Mouse (Mus musculus) cerebellum, adult 9-10 months (tissue): Measurements from ENCODE around the gene Mpl.
A peak's percentile ranks its signal among the peaks of the same experiment; 100 is the strongest.

ENCODE experiments used
- DNase-seq: peaks from one replicate; pipeline ENCODE4 v3.0.0; 2022

Mpl gene

GRCm38 (mm10) chr4:118427415-118427767 is 29.9 kb downstream of the Mpl start:
- DNase-seq, result no peak

DNA sequence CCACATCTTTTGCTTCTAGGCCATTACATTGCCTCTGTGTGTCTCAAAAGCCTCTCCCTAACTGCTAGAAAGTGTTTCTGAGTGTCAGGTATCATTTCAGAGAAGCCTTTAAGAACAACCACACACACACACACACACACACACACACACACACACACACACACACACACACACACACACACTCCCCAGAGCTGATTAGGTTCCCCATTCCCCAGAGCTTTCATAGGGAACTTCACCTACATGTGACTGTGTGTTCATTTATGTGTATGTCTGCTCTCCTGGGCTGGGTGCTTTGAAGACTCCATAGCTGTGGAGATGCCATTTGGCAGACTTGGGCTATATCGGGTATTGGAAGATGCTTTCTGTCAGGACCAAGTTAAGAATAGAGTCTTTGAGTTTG is 31.9 kb downstream of the Mpl start:
- DNase-seq, result no peak

GRCm38 (mm10) chr4:118424541-118425160 is 32.7 kb downstream of the Mpl start:
- DNase-seq, result no peak

DNA sequence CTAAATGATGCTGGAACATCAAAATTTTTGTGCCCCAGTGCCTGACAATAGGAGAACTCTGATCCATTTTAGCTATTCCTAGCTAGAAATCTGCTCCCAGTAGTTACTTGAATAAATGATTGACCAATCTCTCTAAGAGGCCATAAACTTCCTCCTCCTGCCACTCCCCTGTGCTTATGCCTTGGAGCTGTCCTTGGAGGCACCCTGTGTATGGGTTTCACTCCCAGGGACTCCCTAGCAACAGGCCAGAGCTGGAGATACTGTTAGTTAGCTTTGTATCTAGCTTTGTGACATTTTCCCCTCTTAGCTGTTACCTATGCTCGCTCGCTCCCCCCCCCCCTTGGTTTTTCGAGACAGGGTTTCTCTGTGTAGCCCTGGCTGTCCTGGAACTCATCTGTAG is 35.9 kb downstream of the Mpl start:
- DNase-seq, result no peak

DNA sequence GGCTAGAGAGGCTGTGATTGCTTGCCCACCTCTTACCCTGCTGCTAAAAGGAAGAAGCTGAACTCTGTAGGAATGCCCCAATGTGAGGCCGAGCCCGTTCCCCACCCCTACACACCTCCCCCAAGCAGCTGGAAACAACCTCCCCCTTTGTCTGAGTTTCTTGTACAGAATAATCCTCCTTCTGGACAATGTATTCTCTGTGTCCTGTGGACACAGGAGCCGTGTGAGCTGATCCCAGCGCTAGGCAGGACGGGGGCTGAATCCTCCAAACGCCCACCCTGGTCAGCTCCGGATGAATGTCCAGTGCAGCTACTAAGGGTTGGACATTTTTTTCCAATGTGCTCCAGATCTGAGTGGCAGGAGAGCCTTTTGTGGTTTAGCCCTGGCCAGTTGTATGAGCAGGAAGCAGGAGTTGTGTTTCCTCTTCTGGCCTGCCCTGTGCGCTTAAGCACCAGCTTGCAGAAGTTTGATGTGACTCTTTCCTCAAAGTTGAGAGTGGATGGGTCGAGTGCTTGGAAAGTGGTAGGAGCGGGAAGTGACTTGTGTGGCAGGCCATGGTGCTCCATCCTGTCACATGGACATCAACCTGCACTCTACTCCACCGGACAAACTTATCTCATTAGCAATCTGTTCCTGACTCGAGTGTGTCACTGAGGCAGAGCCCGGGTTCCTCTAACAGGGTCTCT is 40.1 kb downstream of the Mpl start:
- DNase-seq, result no peak

- no peak for DNase-seq
Observed at GRCm38 (mm10) chr4:118416329-118416728, 41.0 kb downstream of the Mpl start.

- DNase-seq, result no peak
Observed at GRCm38 (mm10) chr4:118415779-118416178, 41.5 kb downstream of the Mpl start.

- peak; percentile 42 for DNase-seq
Observed at GRCm38 (mm10) chr4:118413553-118413952, 43.8 kb downstream of the Mpl start.

DNA sequence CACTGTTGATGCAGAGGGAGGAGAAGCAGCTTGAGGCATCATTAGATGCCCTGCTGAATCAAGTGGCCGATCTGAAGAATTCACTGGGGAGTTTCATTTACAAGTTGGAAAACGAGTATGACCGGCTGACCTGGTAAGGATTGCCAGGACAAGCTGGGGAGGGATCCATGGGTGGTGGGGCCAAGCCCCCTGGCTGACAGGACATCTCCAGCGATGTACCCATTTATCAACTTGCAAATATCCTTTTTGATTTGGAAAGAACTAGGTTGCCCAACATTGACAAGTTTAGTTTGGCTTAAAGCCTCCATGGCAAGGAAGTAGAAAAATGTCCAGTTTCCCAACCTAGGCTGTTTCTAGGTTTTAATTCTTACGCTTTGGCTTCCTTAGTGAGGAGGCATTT is 46.4 kb downstream of the Mpl start:
- DNase-seq, result no peak

DNA sequence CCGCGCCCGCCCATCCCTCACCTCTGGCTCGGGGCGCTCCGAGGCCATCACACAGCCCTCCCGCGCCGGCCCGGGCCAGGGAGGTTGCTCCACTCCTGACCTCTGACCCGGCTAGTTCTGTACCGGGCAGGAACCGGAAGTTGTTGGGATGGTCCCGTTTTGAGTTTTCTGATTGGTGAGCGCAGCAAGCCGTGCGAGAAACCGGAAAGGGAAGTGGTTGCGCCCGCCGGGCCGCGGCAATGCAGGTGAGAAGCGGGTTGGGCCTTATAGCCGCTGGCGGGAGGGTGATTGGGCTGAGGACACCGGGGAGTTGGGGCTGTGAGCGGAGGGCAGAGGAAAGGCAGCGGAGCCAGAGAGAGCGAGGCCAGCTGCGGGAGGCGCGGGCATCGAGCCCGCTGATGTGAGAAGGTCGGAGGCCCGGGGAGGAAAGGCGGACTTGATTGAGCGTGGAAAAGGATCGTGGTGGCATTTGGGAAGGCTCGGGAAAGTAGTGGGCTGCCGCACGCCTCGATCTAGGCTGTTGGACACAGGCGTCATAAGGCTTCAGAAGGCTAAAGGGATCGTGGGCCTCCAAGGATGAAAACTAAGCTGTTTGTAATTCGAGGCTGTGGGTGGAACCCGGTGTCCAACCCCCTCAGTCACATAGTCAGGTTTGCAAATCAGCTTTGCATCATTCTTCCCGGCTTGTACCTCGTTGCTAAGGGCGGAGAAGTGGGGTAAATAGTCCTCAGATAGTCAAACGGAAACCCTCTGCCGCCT is 48.0 kb downstream of the Mpl start, which contains the start of the genes Szt2 and Med8:
Gene Szt2 (minus strand): TSS at position 132 of the 759 bp plus-strand sequence.
Gene Med8 (plus strand): TSS at position 196 of the 759 bp plus-strand sequence.
- DNase-seq, result peak; percentile 88

GRCm38 (mm10) chr4:118402701-118403100 is 54.6 kb downstream of the Mpl start:
- no peak for DNase-seq

DNA sequence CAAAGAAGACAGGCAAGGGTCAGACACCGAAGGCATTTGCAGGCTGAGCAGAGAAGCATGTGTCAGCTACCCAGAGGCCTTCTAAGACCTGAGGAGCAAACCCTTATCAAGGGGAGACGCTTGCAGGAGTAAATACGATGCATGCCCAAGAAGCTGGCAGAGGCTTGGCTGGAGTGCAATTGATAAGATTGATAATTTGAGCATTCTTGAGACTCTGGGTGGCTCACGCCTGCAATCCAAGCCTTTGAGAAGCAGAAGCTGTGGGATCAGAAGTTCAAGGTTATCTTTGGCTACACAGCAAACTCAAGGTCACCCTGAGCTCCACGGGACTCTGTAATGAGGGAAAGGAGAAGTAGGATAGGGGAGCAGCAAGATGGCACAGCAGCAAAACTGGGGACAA is 55.4 kb downstream of the Mpl start:
- DNase-seq, result no peak

GRCm38 (mm10) chr4:118401421-118401820 is 55.9 kb downstream of the Mpl start:
- no peak for DNase-seq

GRCm38 (mm10) chr4:118398400-118398799 is 58.9 kb downstream of the Mpl start:
- DNase-seq, result no peak

- no peak for DNase-seq
Observed at GRCm38 (mm10) chr4:118396433-118396832, 60.9 kb downstream of the Mpl start.

GRCm38 (mm10) chr4:118395289-118395688 is 62.0 kb downstream of the Mpl start:
- DNase-seq, result no peak

DNA sequence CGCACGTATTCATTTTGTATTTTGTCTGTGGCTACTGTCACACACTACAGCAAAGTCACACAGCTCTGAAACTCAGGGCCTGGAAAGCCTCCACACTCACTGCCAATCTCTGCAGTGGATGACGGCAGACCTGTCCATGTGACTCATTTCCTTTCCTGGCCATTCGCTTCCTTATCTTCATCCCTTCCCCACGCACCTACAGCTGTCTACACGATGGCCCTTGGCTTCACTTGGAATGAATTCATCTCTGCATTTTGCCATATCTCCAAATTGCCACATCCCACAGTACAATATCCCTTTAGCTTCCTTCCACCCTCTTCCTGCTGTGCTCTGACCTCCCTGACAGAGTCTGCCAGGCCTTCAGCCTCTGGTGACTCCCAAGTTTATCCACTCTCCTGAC is 62.8 kb downstream of the Mpl start:
- DNase-seq, result no peak
